10 mouse cellular contexts compared by ENCODE assay signal in the genomic region with DNA sequence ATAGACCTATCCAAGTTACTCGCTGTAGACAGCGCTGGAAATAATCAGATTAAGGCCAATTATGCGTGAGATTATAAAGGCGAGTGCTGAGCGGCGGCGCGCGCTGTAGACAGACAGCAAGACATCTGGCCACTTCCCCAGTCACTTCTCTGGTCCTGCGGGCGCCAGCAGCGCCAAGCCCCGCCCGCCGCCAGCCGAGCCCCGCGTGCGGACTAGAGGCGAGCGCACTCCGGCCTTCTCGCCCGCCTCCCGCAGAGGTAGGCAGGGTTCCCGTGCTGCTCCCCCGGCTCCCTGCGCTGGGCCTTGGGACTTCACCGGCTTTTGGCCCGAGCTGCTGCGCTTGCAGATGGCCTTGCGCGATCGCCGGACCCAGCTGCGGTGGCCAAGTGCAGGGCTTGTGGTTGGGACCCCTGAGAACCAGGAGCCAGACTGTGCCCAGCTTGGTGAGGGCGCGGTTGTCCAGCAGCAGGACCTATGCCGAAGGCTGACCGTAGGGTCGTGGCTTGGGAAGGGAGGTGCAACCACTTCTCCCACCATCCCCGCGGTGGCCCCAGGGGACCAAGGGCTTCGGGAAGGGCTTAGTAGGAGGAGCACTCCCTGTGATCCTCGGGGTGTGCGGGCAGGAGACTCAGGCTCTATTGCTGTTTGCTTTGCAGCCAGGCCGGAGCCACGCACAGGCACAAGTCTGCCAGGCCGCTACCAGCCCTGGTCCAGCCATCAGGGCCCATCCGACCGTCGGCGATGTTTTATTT. TPM values are rescaled to one million over a fixed set of nuclear protein-coding genes. Genes with fewer than 3 reads are reported as not detected.
DNase-seq lines count a peak whose midpoint lies in the region; ATAC-seq and TF ChIP-seq lines count a peak whose summit lies in the region.
"Had no signal": no experiment of that assay in that cellular context is flagged by ENCODE, and none has a peak within 500 bp of the region (broad histone marks: within the 10 kb centered on the region; RNA-seq: fewer than 3 reads in every experiment).

Gene Prrxl1, plus strand, starts transcription at position 118 of the 752 bp plus-strand sequence.

- intact Hi-C loops in heart, postnatal 25 days (cut with DNase I), result loop anchor here (10.0 kb wide), 1 partner anchor 605 kb away; no protein-coding TSS in a partner anchor

- DNase-seq in heart, postnatal 25 days (ENCODE audit: low spot score), result no peak
- peak; percentile 52 for DNase-seq in adrenal gland, postnatal 10 days
- no peak for DNase-seq in T-cell, adult 2 months (ENCODE audit: low spot score)
- no peak for DNase-seq in thymus, adult 2 months
- no peak for DNase-seq in thymus, adult 18-20 months

- no peak within 1 kb of the TSS for H3K9ac ChIP-seq in heart, embryonic 11.5 days (ENCODE audit: low read depth, low read length)
- H3K9ac ChIP-seq in heart, embryonic 16.5 days (ENCODE audit: low read length), result no peak within 1 kb of the TSS
- peak within 1 kb of the TSS; percentile 48 for H3K9ac ChIP-seq in midbrain, embryonic 13.5 days (replicated peaks)

- TF ChIP-seq CTCF in thymus, adult 2 months (IDR thresholded peaks at IDR 0.05; ENCODE audit: borderline replicate concordance, control insufficient read depth, extremely low read depth, insufficient read depth, low read length, poor library complexity), result no peak

- TF ChIP-seq POLR2A in thymus, adult 2 months (IDR thresholded peaks at IDR 0.05; ENCODE audit: control insufficient read depth, extremely low read depth, insufficient read depth, low read length, poor library complexity), result no peak

- peak within 1 kb of the TSS; percentile 29 for H3K4me3 ChIP-seq in heart, embryonic 11.5 days (ENCODE audit: low read depth, low read length)
- peak within 1 kb of the TSS; percentile 38 for H3K4me3 ChIP-seq in heart, embryonic 16.5 days (ENCODE audit: low read length)
- peak within 1 kb of the TSS; percentile 44 for H3K4me3 ChIP-seq in midbrain, embryonic 13.5 days (replicated peaks)
- no peak within 1 kb of the TSS for H3K4me3 ChIP-seq in thymus, adult 2 months (ENCODE audit: control insufficient read depth, insufficient read depth, low read length)

- no peaks in the 10 kb centered on the region for H3K9me3 ChIP-seq in heart, embryonic 11.5 days (replicated peaks; ENCODE audit: control insufficient read depth, low read length)
- H3K9me3 ChIP-seq in heart, embryonic 16.5 days (replicated peaks; ENCODE audit: control insufficient read depth, low read length), result no peaks in the 10 kb centered on the region
- H3K9me3 ChIP-seq in midbrain, embryonic 13.5 days, result no peaks in the 10 kb centered on the region

- ATAC-seq in heart, embryonic 11.5 days (replicated peaks; ENCODE audit: insufficient number of reproducible peaks, low FRiP score, low TSS enrichment), result no peak
- ATAC-seq in heart, embryonic 16.5 days (replicated peaks; ENCODE audit: extremely low read depth, insufficient read depth, low FRiP score), result no peak
- ATAC-seq in midbrain, embryonic 13.5 days, result peak; percentile 73

- H3K27me3 ChIP-seq in heart, embryonic 11.5 days (ENCODE audit: control insufficient read depth, insufficient read depth, low read length), result peaks cover 94% of the 10 kb centered on the region
- H3K27me3 ChIP-seq in heart, embryonic 16.5 days (ENCODE audit: control insufficient read depth, insufficient read depth, low read length), result peaks cover 91% of the 10 kb centered on the region
- peaks cover 96% of the 10 kb centered on the region for H3K27me3 ChIP-seq in midbrain, embryonic 13.5 days
- peaks cover 13% of the 10 kb centered on the region for H3K27me3 ChIP-seq in thymus, adult 2 months (ENCODE audit: control insufficient read depth, insufficient read depth, low read length)

- WGBS in heart, embryonic 11.5 days (ENCODE audit: insufficient replicate concordance), result under 1% methylated on average over 53 of the region's 53 CpGs
- WGBS in heart, embryonic 16.5 days, result 1% methylated on average over 53 of the region's 53 CpGs
- under 1% methylated on average over 53 of the region's 53 CpGs for WGBS in midbrain, embryonic 13.5 days
- 5% methylated on average over 53 of the region's 53 CpGs for WGBS in thymus, adult 2 months

- no peak within 1 kb of the TSS for H3K27ac ChIP-seq in heart, embryonic 11.5 days (ENCODE audit: low read depth, low read length)
- H3K27ac ChIP-seq in heart, embryonic 16.5 days (ENCODE audit: low read length), result no peak within 1 kb of the TSS
- no peak within 1 kb of the TSS for H3K27ac ChIP-seq in midbrain, embryonic 13.5 days
- H3K27ac ChIP-seq in thymus, adult 2 months (ENCODE audit: control insufficient read depth, insufficient read depth, low read length), result no peak within 1 kb of the TSS

- peak within 1 kb of the TSS; percentile 52 for H3K4me2 ChIP-seq in heart, embryonic 11.5 days
- peak within 1 kb of the TSS; percentile 56 for H3K4me2 ChIP-seq in heart, embryonic 16.5 days (ENCODE audit: low read depth, low read length)
- H3K4me2 ChIP-seq in midbrain, embryonic 13.5 days (replicated peaks), result peak within 1 kb of the TSS; percentile 72

- no peaks in the 10 kb centered on the region for H3K36me3 ChIP-seq in heart, embryonic 11.5 days (ENCODE audit: control insufficient read depth, insufficient read depth, low read length)
- H3K36me3 ChIP-seq in heart, embryonic 16.5 days (ENCODE audit: control insufficient read depth, insufficient read depth), result no peaks in the 10 kb centered on the region
- H3K36me3 ChIP-seq in midbrain, embryonic 13.5 days, result no peaks in the 10 kb centered on the region
- no peaks in the 10 kb centered on the region for H3K36me3 ChIP-seq in thymus, adult 2 months (ENCODE audit: control insufficient read depth, insufficient read depth, low read length)

- peaks cover 5% of the 10 kb centered on the region; the same call in 1 of the 2 replicates for H3K4me1 ChIP-seq in heart, embryonic 11.5 days (ENCODE audit: control insufficient read depth, insufficient read depth, low read length)
- peaks cover 14% of the 10 kb centered on the region for H3K4me1 ChIP-seq in heart, embryonic 16.5 days (ENCODE audit: control insufficient read depth, insufficient read depth, low read length)
- H3K4me1 ChIP-seq in midbrain, embryonic 13.5 days (replicated peaks), result peaks cover 36% of the 10 kb centered on the region
- no peaks in the 10 kb centered on the region for H3K4me1 ChIP-seq in thymus, adult 2 months (replicated peaks; ENCODE audit: control insufficient read depth, insufficient read depth, low read length)

RNA-seq across cellular contexts. Expression of gene Prrxl1, which starts in this region (rescaled TPM):
- not detected in 2 replicates for polyA plus RNA-seq in heart, embryonic 11.5 days (2014; fragmentation: Nextera tagmentation; extraction: Ambion mirVana)
- total RNA-seq in heart, postnatal 25 days (2021), result not detected
- total RNA-seq in adrenal gland, postnatal 10 days (2021), result under 1 TPM; 0.57 to 0.73 TPM
- 0.05 TPM in 2 replicates for polyA plus RNA-seq in heart, embryonic 16.5 days (2015; fragmentation: Nextera tagmentation; extraction: Ambion mirVana)
- polyA plus RNA-seq in midbrain, embryonic 13.5 days (2015; fragmentation: Nextera tagmentation; extraction: Ambion mirVana), result 5.7 TPM in 2 replicates
- 0.08 TPM in 1 of 2 replicates, not detected in the other for polyA plus RNA-seq in thymus, adult 2 months (2012; rRNA removed)
- total RNA-seq: hematopoietic stem cell, adult 5-6 weeks; MEL had no signal

Comparison
In these comparisons a context has a peak if more than half of its experiments do, and no peak if none do; other contexts are left out.
1. Peak in DNase-seq in adrenal gland, postnatal 10 days; RNA of the gene not detected or under 1 TPM.